Mouse (Mus musculus): ENCODE measurements around the gene Gsk3a.

Gsk3a gene

DNA sequence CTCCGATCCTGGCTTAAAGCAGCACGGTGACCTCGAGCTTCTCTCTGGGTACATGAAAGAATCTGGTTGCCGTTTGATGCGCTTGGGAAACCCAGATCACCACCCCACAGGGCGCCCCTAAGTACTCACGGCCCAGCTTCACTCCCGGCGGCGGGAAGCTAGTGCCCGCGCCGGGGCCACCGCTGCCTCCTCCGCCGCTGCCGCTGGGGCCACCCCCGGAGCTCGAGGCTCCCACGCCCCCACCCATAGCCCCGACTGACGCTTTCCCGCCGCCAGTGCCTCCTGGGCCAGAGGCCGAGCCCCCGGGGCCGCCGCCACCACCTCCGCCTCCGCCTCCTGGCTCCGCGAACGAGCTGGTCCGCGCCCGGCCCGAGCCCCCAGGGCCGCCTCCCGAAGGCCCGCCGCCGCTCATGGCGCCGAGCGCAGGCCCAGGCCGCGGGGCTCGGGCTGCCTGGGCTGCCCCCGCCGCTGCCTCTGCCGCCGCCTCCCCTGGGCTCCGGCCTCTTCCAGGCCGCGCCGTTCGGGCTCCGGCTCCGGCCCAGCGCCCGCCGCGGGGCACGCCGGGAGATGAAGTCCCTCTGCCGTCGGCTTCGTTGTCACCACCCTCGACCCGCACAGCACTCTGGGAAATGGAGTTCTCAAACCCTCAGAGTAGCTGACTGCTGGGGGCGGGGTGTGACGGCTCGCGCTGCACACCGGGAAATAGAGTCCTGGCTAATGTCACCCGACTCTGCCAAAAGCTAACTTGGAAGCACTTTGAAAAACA lies at the start of gene Gsk3a:
Gene Gsk3a (minus strand): TSS at position 603 of the 766 bp plus-strand sequence.
- peak; percentile 91 for DNase-seq (ENCODE audit: extremely low read depth, insufficient read length, low spot score)

DNA sequence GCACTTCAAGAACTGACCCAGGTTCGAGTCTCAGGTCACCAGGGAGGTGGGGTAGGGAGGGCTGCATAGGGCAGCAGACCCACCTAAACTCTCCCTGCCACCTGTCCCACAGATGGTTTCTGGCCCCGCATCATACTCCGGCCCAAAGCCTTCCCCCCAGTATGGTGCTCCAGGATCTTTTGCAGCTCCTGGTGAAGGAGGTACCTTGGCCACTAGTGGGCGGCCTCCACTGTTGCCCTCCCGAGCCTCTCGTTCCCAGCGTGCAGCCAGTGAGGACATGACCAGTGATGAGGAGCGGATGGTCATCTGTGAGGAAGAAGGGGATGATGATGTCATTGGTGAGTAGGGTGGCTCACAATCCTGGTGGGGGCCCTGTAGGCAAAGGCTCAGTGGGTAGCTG lies 49.3 kb upstream of the Gsk3a start:
- no peak for DNase-seq (ENCODE audit: extremely low read depth, insufficient read length, low spot score)

DNA sequence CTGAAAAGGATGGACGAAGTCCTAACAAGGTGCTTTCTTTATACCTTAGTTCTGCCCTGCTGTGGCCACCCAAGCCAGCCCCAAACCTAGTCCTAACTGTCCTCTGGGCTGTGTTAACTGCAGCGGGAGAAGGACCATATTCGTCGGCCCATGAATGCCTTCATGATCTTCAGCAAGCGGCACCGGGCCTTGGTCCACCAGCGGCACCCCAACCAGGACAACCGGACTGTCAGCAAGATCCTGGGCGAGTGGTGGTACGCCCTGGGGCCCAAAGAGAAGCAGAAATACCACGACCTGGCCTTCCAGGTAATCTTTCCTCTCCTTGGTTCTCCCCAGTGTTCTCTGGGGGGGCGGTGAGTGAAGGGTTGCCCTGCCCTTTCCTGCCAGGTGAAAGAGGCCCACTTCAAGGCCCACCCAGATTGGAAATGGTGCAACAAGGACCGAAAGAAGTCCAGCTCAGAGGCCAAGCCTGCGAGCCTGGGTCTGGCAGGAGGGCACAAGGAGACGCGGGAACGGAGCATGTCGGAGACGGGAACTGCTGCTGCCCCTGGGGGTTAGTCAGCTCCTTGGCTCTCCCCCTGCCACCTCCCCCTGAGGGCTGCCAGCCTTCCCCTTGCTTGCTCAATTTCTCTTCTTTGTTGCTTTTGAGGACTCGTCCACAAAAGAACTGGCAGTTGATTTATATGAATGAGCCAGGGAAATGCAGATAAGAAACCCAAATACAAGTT lies 48.0 kb upstream of the Gsk3a start:
- DNase-seq (ENCODE audit: extremely low read depth, insufficient read length, low spot score): no peak

DNA sequence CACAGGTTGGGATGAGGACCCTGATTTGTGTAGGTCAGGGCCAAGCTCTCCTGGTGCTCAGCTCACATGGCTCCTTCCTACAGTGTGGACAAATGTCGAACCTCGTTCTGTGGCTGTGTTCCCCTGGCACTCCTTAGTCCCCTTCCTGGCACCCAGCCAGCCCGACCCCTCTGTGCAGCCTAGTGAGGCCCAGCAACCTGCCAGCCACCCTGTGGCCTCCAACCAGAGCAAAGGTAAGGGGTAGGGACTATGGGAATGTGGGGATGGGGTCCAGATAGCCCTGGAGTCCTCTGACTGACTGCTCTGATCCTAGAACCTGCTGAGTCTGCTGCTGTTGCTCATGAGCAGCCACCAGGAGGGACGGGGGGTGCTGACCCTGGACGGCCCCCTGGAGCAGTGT lies 47.1 kb upstream of the Gsk3a start:
- DNase-seq (ENCODE audit: extremely low read depth, insufficient read length, low spot score): no peak

DNA sequence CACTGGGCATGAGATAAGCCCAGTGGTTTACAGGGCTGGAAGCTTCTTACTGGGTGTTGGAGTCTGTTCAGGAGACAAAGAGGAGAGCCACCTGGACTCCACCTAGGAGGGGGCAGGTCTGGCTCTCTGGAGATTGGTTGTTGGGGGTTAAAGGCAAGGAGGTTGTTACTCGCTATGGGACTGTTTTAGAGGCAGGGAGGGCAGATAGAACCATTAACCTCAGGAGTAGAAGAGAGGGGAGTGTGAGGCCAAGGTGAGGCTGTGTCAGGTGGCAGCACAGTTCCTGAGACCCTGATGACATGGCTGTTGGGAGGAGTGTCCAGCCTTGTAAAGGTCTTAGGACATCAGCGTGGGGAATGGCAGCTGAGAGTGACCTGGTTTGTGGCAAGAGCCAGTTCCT lies 46.5 kb upstream of the Gsk3a start:
- no peak for DNase-seq (ENCODE audit: extremely low read depth, insufficient read length, low spot score)

DNA sequence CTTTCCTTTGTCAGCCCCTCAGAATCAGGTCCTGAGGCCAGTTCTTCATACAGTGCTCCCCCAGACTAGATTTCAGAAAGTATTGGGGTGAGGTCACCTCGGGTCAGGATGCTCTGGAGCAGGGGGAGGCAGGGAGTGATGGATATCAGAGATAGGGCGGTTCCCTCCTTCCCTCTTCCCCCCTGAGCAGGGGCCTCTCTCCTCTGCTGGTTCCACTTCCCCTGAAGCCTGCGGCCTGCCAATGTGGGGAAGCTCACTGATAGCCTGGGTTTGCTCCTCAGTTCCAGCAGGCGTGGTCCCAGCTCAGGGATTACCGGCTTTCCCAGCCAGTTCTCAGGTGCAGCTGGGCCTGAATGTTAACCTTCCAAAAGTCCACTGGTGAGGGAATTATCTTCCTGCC lies 46.0 kb upstream of the Gsk3a start:
- no peak for DNase-seq (ENCODE audit: extremely low read depth, insufficient read length, low spot score)

DNA sequence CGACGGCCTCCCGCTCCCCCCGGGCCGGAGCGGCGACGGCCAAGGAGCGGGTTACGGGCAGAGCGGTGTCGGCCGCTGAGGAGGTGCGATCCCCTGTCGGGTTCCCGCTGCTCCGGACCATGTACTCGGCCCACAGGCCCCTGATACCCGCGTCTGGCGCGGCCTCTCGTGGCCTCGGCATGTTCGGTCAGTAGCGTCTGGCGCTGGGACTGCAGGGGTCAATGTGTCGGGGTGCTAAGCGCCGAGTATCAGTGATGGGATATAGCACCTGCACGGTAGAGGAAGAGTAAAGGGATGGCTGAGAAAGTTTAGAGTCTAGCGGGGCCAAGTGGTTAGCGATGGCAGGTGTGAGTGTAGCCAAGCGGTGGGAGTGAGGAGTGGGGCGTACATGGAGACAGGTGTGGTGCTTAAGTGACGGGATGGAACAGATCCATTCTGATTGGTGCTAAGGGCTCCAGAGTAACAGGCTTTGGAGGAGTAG lies 45.1 kb upstream of the Gsk3a start:
- DNase-seq (ENCODE audit: extremely low read depth, insufficient read length, low spot score): peak; percentile 50

DNA sequence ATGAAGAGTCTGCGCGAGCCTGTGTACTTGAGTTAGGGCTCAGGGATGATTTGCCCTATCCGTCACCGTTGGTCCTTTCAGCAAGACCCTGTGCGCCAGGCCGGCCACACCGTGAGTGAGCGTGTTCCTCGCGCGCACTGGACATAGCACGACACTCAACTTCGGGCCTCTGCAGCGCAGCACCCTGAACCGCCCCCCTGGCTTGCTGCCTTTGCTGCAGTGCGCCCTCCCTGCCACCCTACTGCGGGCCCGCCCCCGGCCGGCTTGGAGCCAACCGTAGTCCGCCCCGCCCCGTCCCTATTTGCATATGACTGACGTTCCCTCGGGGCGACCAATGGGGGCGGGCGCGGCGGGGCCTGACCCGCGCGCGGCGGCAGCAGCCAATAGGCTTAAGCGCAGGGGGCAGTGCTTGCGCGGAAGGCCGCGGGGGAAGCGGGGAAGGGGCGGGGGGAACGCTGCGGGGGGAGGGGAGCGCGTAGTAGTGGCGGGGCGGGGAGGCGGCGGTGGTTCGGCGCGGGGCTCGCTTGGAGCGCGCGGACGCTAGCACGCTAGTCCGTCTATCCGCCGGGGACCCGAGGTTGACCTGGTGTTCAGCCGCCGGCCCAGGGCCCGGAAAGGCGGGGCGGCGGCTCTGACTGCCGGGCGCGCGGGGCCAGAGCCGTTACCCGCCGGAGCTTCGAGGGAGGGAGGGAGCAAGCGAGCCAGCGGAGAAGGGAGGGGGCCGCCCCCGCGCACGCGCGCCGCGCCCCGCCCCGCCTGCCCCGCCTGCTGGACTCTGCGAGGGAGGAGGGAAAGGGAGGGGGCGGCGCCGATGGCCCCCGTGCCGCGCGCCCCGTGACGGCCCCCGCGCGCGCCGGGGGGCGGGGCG lies 44.3 kb upstream of the Gsk3a start:
- DNase-seq (ENCODE audit: extremely low read depth, insufficient read length, low spot score): peak; percentile 99

DNA sequence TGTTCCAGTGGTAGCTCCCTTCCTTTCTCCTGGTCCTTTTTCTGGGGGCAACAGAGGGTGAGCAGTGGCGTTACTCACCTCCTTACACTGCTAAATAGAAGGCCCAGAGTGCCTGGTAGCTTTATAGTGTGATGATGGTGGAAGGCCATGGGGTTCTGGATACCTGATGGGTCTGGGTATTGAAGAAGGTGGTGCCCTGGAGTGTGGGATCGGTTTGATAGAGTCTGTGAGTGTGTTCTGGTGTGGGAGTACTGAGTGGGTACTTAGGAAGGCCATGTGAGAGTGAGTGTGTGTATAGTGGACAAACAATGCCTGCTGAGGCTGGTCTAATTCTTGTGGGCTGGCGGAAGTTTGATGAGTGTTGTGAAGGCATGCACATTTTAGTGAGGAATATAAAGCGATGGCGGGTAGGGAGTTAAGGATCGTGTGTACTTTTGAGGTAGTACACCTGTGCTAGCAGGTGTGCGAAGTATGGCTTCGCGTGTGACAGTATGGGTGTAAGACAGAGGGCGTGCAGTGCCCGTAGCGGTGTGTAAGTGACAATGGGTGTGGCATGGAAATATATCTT lies 43.6 kb upstream of the Gsk3a start:
- DNase-seq (ENCODE audit: extremely low read depth, insufficient read length, low spot score): no peak

DNA sequence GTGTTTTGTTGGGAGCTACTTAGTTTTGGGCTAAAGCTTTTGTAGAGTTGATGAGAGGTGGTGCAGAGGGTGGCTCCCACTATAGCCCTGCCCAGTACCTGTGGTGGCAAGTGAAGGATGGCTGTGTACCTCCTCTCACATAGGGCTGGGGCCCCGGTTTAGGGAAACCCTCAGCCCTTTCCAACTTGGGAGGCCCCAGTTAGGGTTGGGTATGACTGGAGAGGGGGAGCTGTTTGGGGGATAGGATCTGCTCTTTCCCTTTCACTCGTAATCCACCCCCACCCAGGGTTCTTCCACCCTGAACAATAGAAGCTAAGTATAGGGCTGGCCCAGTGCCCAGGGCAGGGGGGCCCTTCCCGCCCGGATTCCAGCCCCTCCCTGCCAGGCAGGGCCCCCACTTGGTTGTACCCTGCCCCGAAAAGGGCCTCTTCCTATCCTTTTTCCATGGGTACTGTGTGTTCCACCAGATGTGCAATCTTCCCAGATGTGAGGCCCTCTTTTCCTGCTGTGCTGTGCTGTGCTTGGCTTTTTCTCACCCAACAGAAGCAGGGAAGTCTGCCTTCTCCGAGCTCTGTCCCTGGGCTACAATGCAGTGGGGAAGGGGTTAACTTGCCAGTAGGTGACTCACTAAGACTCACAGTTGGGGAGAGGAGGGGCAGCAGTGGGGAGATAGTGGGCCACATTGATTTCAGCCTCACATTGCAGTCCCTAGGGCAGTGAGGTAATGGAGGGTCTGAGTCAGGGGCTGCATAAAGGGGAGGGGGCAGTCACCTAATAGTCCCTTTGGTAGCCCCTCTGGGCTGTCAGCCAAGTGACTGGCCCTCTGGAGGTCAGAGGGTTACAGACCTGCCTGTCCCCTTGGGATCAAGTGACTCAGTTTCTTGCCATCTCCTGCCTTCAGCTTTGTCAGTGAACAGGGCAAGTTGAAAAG lies 42.5 kb upstream of the Gsk3a start:
- peak; percentile 77 for DNase-seq (ENCODE audit: extremely low read depth, insufficient read length, low spot score)

DNA sequence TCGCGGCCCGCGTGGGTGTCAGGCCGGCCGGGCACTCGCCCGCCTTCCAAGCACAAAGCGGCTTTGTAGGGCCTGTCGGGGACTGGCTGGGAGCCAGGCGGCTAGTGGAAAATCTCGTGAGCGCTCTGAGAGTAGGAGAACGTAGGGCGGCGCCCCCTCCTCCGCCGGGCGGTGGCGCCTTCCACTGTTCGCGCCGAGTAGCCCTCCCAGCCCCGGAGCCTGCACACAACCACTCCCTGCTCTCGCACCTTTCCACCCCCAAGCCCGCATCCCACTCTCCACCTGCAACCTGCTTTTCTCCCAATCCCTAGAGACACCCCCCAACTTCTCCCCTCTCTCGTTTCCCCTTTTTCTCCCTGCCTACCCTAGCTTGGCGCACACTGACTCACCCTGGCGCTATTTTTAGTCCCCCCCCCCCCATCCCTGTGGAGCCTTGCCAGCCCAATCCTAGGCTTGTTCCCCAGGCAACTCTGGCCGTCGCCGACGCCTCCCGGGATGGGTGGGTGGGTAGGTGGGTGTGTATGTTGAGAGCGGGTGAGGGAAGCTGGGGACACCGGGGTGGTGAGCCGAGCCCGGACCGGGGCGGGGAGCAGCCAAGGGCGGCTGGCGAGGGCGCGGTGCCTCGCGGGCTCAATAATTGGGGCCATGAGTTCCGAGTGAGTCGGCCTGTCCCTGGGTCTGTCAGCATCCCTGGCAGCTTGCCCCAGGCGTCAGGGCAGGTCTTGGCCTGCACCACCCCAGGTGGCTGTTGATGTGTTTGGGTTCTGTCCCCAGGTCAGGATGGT lies 41.6 kb upstream of the Gsk3a start:
- peak; percentile 89 for DNase-seq (ENCODE audit: extremely low read depth, insufficient read length, low spot score)

DNA sequence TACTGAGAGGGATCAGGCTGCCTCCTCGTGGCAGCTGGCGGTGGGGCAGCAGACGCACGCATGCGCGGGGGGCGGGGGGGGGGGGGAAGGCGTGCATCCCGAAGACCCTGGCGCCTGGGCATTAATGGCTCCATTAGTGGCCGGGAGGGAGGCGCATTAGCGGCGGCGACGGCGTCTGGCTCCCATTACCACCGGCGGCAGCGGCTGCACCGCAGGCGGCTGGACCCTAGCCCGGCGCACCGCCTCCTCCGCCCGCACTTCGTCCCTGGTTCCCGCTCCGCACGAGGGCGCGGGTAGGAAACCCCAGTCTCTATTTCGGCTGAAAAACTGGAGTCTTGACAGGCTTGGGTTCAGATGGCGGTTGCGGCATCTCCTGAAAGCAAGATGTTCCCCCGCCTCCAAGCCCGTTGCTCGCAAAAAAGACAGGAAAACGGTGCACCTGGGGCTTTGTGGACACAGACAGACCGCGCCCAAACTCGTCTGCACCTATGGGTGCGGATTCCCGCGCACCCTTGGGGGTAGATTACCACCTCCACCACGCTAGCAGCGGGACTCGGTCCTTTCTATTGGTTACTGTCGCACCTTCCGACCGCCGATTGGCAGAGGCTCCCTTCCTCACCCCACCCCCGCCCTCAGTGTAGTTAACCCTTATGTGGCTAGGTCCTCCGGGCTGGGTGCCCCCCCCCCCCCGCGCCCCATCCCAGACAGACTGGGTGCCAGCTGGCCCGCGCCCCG lies 40.9 kb upstream of the Gsk3a start:
- peak; percentile 95 for DNase-seq (ENCODE audit: extremely low read depth, insufficient read length, low spot score)

DNA sequence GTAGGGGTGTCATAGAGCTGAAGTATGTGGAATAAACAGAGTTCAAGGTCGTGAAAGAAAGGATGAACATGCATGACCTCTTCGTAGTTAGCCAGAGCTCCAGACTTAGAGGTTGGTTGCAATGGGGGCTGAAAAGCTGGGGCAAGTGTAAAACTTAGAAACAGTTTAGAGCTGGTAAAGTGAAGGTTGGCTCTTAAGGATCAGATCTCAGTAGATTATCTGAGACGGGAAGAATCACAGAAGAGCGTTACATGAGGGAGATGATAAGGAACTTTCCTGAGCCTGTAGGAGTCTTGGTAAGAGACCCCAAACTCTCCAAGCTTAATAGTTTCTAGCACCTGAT lies 40.3 kb upstream of the Gsk3a start:
- DNase-seq (ENCODE audit: extremely low read depth, insufficient read length, low spot score): no peak

DNA sequence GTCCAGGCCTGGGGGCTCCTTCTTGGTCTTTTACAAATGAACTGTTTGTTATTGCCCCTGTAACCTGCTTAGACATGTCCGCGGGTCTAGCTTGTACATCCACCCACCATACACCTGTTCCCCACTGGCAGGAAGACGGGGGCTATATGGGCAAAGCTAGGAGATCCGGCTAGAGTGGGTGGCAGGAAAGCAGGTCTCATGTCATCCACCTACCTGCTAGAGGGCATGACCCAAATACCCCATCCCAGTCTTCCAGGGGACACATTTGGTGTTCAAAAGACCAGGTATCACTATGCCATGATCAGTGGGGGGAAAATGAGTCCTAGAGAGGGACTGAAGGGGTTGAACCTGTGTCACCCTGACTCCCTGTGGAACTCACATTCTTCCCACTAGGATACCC lies 39.8 kb upstream of the Gsk3a start:
- no peak for DNase-seq (ENCODE audit: extremely low read depth, insufficient read length, low spot score)

DNA sequence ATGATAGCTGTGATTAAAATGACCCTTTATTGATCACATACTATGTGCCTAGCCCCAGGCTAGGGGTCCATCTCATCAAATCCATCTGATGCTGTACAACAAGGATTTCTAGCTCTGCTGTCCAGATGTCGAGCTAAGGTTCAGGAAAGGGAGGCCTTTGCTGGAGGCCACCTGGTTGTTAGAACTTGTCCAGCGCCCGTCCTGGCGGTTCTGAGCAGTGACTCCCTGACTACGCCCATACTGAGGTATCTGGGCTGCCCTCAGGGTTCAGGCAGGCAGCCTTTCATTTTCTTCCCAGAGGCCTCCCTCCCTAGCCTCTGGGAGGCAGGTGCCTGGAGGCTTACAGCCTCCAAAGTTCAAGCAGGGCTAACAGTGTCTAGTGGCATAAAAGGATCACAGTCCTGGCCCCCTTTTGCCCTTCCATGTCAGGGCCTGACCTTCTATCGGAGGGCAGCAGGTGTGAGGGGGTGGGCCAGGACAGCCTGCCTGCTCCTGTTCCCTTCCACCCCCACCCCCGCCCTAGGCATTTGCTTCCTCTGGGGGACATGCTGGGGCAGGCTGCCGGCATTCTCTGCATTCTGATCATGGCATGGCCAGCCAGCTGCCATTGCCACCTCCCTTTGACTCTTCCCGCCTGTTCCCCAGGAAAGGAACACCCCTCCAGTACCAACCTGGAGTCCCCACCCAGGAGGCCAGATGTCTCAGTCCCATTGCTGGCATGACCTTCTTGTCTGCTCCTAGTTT lies 38.1 kb upstream of the Gsk3a start:
- DNase-seq (ENCODE audit: extremely low read depth, insufficient read length, low spot score): no peak

DNA sequence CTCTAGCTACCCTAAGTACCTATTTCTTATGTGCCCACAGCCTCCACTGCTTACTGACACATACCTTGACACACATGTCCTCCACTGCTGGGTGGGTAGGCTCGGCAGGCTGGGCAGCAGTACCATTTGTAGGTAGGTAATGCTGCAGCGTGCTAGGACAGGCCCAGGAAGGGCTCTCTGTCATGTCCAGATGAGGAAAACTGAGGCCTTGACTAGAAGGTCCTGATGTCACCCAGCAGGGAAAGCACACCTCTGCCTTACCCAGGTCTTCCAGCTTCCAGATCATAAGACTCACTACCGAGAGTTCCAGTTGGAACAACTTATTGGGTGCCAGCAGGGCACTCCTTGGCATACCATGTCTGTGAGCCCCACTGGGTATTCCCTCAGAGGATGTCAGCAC lies 37.3 kb upstream of the Gsk3a start:
- DNase-seq (ENCODE audit: extremely low read depth, insufficient read length, low spot score): no peak

DNA sequence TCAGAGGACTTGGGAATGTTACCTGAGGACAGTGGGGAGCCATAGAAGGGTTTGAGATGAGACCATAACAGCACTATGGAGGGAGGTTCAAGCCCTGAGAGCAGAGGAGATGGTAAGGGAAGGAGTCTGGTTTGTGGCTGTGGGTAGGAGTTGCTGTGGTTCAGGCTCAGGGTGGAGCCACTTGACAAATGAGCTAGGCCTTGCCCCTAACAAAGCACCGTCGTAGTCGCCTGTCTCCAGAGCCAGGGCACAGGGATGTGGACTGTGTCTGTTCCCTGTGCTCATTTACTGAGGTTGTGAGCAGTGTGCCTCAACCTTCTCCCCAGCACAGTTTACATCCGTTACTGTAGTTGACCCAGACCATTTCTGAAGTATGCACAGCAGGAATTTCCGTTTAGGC lies 36.9 kb upstream of the Gsk3a start:
- DNase-seq (ENCODE audit: extremely low read depth, insufficient read length, low spot score): no peak

All from 3134 (cell line).